Mouse (Mus musculus): ENCODE results near the gene Gpi1. TPM values are rescaled to one million over a fixed set of nuclear protein-coding genes. Genes with fewer than 3 reads are reported as not detected.

Gene Gpi1
- 358 TPM for polyA plus RNA-seq (2017; shearing (Covaris generic))

GRCm38 (mm10) chr7:34230116-34230515 lies at the start of gene Gpi1:
Gene Gpi1, minus strand, starts transcription at chr7:34230336.

DNA sequence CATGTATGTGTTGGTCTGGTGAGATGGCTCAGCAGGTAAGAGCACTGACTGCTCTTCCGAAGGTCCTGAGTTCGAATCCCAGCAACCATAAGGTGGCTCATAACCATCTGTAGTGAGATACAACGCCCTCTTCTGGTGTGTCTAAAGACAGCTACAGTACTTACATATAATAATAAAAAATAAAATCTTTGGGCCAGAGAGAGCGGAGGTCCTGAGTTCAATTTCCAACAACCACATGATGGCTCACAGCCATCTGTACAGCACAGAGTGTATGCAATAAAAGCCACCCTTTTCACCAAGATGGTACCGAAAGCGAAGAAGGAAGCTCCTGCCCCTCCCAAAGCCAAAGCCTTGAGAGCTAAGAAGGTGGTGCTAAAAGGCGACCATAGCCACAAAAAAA lies 20.6 kb upstream of the Gpi1 start, which contains the start of gene Gm6096:
Gene Gm6096 (plus strand): TSS at position 301 of the 400 bp plus-strand sequence.

DNA sequence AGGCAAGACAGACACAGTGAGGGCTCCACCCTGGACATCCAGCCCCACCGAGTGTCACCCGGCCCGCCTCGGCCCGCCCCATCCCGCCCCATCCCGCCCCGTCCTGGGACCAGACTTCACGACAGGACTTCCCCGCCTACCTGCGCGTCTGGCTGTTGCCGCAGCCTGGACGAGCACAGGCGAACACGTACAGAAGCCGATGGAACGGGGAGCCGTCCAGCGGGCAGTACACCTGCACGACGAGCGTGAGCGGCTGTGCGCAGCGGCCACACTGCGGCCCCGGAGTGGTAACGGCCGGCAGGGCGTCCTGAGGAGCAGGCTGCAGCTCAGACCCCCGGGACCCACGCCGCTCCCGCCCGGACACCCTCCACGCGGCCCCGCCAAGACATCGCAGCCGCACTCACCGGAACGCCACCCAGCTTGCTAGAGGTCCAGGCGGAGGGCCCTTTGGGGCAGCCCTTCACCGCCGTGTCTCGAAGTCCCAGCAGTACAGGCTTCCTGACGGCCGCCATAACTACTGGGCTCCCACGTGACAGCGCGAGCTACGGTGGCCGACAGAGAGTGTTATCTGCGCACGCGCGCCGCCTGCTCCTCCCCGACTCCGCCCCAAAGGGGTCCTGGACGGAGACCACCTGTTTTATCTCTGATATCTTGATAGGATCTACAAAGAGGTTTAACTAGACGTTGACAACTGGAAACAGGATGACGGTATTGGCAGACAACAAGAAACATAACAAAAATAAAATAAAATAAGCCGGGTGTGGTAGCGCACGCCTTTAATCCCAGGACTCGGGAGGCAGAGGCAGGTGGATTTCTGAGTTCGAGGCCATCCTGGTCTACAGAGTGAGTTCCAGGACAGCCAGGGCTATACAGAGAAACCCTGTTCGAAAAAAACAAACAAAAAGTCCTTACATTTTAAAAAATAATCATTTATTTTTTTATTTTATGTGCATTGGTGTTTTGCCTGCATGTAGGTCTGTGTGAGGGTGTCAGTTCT lies 33.7 kb downstream of the Gpi1 start, which contains the start of gene Pdcd2l:
Gene Pdcd2l (minus strand): TSS at position 530 of the 997 bp plus-strand sequence.

GRCm38 (mm10) chr7:34169454-34169853 lies 60.7 kb downstream of the Gpi1 start, which contains the start of gene Uba2:
Gene Uba2, minus strand, starts transcription at chr7:34169599.

Other genes starting within 250 kb of the Gpi1 start
- gene Scgb2b27, start 216.4 kb downstream of the Gpi1 start, polyA plus RNA-seq (2017; shearing (Covaris generic)) = not detected
- gene Scgb1b27, start 208.9 kb downstream of the Gpi1 start, polyA plus RNA-seq (2017; shearing (Covaris generic)) = not detected
- gene Scgb1b30, start 134.9 kb downstream of the Gpi1 start, polyA plus RNA-seq (2017; shearing (Covaris generic)) = not detected
- not detected for gene Wtip, start 97.1 kb downstream of the Gpi1 start, polyA plus RNA-seq (2017; shearing (Covaris generic))
- gene Uba2, start 60.7 kb downstream of the Gpi1 start, polyA plus RNA-seq (2017; shearing (Covaris generic)) = 135 TPM
- gene Pdcd2l, start 33.7 kb downstream of the Gpi1 start, polyA plus RNA-seq (2017; shearing (Covaris generic)) = 43.5 TPM
- gene Gm6096, start 20.7 kb upstream of the Gpi1 start, polyA plus RNA-seq (2017; shearing (Covaris generic)) = 0.74 TPM
- gene 4931406P16Rik, start 83.2 kb upstream of the Gpi1 start, polyA plus RNA-seq (2017; shearing (Covaris generic)) = 35.0 TPM
- gene Lsm14a, start 163.0 kb upstream of the Gpi1 start, polyA plus RNA-seq (2017; shearing (Covaris generic)) = 28.3 TPM

All from CD4-positive, CD25-positive, alpha-beta regulatory T cell, adult 9 weeks (primary cell).